Mouse (Mus musculus) left cerebral cortex, adult 8-10 months (tissue): ENCODE data around the gene Paxx. TPM values are rescaled to one million over a fixed set of nuclear protein-coding genes. Genes with fewer than 3 reads are reported as not detected.

Experiments used
- DNase-seq, 2 experiments: peaks; one replicate each; pipeline ENCODE4 v3.0.0; 2022; ENCODE audit warnings: low spot score in 2 of 2
- total RNA-seq, 4 experiments: library from RNA; stranded (reverse); gene quantifications; 2 replicates each; pipeline ENCODE4 v1.2.4; 2022

Paxx gene
- total RNA-seq: 10 to 100 TPM; 67.2 to 88.0 (median 78.1) TPM

DNA sequence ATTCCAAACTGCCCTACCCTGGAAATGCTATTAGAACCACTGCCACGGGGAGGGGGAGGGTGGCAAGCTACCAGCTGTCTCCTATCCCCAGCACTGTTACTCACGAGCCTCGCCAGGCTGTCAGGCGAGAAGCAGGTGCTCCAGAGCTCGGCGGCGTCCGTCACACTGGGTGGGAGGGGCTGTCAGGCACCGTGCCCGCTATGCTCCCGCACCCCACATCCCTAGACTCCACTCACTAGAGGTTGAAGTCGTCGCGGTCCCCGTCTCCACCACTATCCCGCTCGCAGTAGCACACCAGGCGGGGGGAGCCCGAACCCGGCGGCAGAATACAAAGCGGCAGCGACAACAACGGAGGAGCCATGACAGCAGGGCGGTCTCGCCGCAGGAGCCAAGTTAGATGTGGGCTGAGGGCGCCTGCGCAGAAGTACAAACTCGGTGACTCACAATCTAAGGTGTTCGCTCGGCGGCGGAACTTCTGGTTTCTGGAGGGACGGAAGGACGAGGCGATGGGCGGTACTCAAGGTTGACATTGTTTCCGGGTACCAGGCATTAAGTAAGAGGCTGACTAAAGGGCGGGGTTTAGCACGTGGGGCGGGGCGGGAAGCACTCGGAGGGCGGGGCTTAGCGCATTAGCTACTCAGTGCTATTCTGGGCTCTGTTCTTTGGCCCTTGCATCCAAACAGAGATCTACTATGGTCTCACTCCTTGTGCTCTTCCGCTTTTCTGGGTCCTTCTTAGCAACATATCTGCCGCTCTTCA is at the start of gene Paxx:
Gene Paxx (minus strand): TSS at position 544 of the 759 bp plus-strand sequence.
- peak; percentile 86 to 95 for DNase-seq

DNA sequence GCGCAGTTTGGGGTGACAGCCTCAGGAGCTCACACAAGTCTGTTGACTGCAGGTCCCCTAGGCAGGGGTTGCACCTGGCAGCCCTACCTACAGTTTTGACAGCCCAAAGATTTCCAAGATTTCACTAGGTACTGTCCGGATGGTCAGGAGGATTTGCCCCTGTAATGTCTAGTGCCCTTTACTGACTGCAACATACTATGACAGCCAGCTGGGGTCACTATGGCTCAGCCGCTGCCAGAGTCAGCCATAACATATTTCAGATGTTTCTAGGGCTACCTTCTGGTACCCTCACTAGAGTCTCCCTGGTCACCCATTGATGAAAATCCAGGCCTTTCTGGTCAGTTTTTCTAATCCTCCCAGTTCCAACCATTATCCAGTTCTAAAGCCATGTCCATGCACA is 49.0 kb upstream of the Paxx start:
- DNase-seq: no peak

DNA sequence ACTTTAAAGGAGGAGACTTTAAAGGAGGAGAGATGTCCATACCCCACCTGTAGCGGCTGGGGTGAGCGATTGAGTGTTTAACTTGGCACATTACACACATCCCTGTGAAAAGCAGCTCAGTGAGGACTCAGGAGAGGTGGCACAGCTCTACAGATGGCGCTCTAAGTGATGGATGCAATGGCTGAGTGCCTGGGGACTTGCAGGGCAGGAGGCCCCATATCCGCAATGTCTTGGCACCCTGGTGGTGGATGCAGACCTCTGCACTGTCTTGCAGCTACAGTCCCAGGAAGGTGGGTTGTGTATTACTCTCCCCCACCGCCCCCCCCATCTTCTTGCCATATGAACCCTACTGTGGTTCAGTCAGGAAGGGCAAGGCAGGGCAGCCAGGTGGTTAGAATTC is 46.1 kb upstream of the Paxx start:
- DNase-seq: no peak

DNA sequence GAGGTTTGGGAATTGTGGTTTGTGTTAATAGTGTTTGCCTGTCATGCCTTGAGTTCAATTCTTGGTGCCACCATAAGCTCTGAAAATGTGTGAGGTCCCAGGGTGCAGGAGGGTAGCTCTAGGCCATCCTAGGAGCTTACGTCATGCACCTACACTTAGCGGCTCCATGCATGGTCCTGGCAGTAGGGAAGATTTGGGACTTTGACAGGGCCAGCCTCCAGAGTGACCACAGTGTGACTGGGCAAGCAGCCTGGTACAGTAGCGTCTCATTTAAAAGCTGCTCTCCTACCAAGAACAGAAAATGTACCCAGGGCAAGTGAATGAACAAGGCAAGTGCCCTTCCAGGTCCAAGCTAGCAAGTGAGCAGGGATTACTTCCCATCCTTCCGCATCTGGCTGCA is 45.0 kb upstream of the Paxx start:
- no peak for DNase-seq

DNA sequence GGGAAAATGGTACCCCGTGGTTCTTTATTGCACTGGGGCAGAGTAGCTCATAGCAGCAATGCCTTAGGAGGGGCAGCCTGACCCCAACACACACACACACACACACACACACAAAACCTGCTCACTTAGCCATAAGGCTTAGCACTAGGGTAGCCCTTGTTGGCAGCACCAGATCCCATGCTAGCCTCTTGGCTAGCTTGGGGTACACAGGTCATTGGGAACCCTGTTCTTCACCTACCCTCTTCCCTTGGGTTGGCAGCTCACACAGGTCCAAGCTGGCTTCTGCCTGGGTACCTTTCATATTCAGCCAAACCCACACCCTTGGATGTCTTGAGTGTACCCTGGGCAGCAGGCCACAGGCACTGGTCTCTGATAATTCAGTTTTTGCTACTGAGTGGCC is 44.1 kb upstream of the Paxx start:
- no peak for DNase-seq

DNA sequence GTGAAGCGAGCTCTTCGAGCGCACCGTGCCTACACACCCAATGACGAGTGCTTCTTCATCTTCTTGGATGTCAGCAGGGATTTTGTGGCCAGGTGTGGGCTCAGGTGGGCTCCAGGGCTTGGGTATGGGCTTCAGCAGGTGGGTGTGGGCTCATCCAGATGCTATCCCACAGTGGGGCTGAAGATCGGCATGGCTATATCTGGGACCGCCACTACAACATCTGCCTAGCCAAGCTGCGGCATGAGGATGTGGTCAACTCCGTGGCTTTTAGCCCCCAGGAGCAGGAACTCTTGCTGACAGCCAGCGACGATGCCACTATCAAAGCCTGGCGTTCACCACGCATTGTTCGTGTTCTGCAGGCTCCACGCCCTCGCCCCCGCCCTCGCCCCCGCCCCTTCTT is 43.6 kb upstream of the Paxx start:
- no peak for DNase-seq

DNA sequence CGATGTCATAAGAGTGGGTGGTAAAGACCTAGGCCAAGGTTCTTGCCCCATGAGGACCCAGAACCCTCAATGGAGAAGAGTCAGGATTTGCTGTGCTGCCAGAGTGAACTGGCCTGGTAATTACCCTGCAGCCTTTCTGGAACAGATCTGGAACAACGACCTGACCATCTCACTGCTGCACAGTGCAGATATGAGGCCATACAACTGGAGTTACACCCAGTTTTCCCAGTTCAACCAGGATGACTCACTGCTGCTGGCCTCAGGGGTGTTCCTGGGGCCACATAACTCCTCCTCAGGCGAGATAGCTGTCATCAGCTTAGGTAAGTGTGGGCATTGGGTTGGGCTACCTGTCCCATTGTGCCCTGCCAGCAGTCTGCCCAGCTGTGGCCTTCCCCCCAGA is 41.8 kb upstream of the Paxx start:
- DNase-seq: no peak

DNA sequence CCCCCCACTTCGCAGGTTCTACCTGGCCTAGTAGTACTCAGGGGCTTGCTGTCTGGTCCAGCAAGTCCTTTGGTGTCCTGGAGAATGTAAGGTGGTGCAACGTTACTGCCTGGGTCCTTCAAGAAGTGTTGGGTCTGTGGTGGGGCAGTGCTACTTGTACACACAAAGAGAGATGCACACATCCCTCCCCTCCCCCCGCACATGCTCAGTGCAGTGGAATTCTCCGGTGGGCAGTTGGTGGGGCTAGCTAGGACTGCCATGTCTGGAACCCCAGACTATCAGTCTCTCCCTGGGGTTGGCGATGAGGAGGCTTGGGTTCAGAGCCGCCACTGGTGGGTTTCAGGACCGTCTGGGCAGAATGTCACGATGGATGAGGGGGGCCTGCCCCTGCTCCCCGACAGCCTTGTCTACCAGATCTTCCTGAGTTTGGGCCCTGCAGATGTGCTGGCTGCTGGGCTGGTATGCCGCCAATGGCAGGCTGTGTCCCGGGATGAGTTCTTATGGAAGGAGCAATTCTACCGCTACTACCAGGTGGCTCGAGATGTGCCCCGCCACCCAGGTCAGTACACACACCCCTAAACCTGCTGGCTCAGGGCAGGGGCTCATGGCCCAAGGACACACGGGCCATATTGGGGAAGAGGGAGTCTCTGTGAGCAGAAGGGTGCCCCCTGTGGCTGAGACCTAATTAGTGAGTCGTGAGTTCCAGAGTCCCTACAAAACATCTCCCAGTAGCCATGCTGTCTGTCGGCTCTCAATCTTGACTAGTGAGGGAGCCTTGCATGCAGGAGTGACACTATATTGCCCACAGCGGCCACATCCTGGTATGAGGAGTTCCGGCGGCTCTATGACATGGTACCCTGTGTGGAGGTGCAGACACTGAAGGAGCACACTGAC is 40.9 kb upstream of the Paxx start, which contains the start of gene C8g:
Gene C8g (minus strand): TSS at position 127 of the 894 bp plus-strand sequence.
- DNase-seq: no peak

DNA sequence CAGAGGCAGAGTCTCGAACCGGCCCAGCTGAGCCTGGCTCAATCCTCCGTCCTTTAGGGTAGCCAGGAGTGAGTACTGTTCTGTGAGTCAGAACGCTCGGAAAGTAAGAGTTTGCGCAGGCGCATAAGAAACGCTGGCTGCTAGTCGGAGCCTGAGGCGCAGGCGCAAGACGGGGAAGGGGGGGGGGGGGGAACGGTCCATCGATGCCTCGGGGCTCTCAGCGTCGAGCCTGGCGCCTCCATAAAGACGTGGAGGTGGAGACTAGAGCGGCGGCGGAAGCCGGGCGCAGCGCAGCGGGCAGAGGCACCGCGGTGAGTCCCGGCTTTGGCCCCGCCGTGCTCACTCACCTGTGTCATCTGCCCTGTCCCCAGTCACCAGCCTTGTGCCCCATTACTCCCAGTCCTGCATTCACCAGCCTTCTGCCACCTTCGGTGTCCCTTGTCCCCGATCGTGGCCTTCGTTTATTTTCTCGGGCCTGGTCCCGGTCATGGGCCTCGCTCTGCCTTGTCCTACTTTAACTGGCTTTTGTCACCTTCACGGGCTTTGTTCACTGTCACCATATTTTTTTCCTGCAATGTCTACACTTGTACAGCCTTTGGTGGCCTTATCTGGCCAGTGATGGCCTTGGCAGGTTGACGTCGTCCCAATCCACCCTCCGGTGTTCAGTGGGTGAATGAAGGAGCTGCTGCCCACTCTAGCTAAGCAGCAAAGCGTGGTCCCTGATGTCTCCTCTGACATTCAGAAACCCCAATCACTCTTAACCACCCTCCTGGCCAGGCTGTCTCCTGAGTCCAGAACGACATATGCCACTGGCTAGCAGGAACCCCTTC is 39.9 kb upstream of the Paxx start, which contains the start of gene Fbxw5:
Gene Fbxw5 (plus strand): TSS at position 175 of the 830 bp plus-strand sequence.
- peak; percentile 59 to 76 for DNase-seq

DNA sequence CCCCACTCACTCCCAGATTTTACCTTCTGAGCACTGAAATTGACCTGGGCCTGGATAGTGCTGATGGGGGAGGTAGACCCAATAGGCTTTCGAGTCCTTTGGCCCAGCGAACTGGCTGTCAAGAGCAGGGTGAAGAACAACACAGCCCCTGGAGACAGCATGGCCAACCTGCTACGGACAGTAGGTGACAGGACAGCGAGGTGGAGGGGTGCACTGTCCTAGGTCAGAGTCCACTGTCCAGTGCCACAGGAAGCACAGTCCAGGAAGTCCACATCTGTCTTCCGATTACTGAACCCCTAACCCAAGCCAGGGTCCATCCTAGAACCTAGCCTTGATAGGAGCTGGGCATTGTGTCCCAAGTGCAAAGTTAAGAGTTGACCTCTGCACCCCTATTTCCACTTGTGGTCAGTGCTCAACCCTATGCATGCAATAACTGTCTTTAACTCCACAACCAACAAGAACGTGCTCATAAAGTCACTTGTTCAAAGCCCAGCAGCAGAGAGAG is 39.2 kb upstream of the Paxx start:
- DNase-seq: no peak

DNA sequence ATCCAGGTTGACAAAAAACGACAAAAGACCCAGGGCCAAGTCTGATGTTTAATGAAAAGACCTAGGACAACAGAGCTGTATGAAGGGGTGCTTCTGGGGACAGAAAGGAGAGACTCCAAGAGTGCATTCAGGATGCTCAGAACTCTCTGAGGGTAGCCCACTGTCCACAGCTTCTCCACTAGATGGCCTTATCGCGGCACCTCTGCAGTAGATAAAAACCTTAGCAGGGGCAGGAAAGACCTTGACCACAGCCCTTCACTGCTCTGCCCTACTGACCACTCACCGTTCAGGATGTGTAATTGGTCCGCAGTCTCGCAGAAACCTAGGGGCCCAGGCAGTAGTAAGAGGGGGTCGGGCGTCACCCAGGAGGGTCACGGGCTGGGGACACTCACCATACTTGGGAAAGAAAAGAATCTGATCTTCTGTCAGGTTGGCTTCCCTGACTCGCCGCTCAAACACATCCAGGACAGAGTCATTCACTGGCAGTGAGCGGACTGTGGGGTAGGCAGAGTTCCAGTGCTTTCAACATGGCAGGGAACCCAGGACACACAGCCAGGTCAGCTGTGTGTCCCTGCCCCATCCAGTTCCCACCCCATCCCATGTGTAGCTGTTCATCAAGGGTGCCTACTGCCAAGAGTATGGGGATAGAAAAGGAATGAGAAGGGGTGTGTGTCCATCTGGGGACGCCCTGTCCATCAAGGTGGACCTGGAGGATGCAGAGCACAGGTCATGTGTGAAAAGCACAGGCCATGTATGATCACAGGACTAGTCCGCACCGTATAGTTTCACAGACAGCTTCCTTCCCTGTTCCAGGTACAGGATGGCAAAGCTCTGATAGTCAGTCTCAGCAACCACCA is 38.0 kb upstream of the Paxx start:
- DNase-seq: no peak

DNA sequence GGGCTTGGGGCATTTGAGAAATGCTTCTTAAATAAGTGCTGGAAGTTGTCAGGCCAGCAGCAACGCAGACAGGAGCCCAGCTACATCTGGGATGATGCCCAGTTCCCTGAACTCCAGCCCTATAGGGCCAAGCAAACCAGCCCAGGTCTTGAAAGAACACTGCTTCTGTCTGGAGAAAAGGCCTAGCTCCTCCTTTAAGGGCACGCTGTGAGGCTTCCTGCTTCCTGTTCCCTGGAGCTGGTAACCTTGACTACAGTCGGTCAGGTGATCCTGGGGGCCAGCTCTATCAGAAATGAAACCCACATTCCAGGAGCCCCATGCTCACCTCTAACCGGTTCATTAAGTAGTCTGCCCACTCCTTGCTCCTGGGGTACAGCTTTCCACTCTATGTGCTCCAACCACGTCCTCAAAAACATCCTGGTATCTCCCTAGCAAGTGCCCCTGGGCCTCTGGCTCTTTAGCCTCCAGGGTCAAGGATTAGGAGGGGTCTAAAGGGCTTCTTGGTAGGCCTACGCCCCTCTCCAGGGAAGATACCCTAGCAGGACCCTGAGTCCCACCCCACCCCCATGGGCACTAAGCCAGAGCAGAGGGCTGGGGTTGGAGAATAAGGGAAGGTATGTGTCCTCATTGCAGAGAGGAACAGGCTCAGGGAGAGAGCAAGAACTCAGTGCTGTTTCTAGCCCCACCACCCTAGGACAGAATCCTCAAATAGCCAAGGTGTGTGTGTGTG is 37.1 kb upstream of the Paxx start:
- no peak for DNase-seq

DNA sequence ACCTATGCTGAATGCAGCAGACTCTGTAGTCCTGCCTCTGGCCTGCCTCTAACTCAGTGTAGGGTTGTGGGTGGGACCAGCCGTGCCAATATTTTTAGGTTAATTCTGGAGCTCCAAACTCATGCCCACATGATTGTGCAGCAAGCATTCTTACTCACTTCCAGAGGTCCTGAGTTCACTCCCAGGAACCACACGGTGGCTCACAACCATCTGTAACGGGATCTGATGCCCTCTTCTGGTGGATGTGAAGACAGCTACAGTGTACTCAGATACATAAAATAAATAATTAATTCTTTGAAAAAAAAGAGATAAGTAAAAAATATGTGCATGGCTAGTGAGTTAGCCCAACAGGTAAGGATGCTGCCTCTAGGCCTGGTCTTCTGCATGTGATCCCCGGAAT is 35.6 kb upstream of the Paxx start:
- DNase-seq: no peak

DNA sequence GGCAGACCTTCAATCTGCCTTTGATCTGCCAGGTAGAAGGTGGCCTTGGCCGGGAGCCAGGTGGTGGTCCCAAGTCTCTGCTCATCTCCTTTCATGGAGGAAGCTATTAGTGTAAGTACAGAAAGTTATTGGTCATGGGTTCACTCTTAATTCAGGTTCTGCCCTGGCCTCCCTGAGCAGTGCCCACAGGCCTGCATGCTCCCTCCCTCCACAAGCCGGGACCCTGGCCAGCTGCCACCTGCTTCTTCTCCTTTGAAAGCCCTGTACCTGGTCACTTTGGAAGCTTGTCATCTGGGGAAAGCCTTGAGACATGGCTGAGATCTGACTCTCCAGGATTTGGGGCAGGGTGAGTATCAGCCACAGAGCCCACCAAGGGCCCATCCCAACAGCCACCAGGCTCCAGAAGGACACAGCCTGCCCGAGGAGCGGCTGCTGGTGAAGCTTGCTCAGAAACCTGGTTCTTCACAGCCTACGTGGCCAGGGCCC is 32.6 kb upstream of the Paxx start, which contains the start of gene Lcn12:
Gene Lcn12 (minus strand): TSS at position 436 of the 486 bp plus-strand sequence.
- DNase-seq: no peak

DNA sequence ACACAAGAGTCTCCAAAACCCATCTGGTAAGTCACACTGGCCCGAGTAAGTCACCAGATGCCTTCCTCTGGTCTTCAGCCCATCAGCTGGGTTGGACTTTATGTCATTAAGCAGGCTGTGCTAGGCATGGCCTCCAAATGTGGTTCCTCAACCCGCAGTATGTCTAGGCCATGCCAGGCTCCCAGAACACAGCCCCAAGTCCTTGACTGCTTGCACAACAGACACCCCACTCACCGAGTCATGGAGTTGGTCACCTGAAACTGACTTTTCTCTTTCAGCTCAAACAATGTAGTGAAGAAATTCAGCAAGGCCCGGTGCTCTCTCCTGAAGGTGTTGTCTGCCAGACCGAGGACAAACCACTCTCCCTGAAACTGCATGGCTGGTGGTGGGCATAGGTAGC is 32.1 kb upstream of the Paxx start:
- no peak for DNase-seq

DNA sequence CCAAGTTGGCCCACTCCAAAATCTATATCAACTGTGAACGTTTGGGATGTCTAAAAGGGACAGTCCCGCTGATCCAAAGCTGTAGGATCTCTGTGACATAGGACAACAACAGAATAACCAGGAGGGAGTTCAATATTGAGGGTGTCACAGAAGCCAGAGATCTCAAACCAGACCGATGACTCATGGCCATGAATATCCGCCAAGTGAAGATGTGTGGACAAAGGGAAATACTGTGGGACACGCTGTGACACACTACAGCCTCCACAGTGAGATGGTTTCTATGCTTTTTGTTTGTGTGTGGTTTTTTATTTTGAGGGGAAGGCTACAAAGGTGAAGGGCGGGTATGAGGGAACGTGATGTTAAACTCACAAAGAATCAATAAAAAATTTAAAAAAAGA is 27.8 kb upstream of the Paxx start:
- DNase-seq: no peak

DNA sequence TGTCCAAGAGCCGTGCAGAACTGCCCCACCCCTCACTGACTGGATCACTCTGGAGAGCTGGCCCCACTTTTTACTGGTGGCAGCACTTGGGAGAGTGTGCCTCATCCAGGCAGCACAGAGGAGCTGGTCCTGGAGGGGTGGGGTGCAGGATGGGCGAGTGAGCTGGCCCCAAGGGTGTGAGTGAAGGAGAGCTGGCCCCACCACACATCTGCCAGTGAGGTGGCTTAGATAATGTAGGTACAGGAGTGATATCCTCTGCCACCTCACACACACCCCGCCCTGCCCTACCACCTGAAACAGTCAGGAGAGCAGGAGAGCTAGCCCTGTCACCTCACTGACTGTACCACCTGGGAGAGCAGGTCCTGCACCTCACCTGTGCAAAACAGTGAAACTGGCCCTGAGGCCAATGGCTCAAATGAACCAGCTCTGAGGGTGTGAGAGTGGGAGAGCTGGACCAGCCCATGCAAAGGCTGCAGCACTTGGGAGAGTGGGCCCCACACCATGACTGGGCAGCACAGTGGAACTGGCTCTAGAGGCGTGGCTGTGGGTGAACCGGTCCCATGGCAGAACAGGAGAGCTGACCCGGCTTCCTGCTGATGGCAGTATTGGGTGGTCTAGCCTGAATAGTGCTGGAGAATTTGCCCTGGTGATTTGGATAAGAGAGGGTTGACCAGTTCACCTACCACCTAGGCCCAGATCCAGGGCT is 27.2 kb upstream of the Paxx start:
- DNase-seq: no peak

DNA sequence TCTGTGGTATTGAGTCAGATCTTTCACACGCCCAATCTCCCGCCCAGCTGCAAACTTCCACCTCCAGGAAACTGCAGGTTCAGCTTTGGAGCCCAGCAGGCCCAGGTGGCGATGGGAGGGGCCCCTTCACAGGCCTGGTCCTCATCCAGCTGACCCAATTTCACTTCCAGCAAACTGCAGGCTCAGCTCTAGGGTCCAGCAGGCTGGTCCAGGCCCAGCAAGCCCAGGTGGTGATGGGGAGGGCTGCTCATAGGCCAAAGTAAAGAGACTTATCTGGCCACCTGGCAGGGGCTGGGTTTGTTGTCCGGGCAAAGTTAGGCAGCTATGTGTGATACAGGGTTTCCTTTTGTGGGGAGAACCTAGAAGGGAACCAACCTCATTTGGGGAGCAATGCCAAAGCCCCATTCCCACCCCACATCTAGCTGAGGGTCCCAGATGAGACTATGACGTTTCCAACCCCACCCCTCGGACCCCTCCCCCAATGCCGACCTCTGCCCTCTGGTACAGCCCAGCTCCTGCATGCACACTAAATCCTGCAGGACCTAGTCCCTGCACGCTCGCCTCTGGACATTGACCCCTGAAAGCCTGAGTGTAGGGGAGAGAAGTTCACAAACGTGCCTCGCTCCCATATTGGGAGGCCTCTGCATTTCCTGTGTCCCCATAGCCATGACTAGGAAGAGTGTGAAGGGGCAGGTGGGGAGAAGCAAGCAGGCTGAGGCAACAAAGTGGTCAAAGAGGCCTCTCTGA is 24.2 kb upstream of the Paxx start:
- no peak for DNase-seq
